Mouse (Mus musculus) forebrain, postnatal 0 days (tissue): ENCODE results near the gene Cyp1a2. TPM values are rescaled to one million over a fixed set of nuclear protein-coding genes. Genes with fewer than 3 reads are reported as not detected.
A peak's percentile ranks its signal among the peaks of the same experiment; 100 is the strongest.

ENCODE experiments used
- ATAC-seq: fragments of 200-750 bp; cut with Nextera tagmentation; 2 replicates; pipeline ENCODE4 v1.8.0; 2017; ENCODE audit warnings: mild to moderate bottlenecking, moderate library complexity
- DNase-seq: peaks from one replicate; pipeline ENCODE4 v3.0.0-alpha.2; 2015
- H3K27ac ChIP-seq: fragments of 300-500 bp; sonication (generic); 2 replicates; pipeline ENCODE4 v1.5.1; 2014; ENCODE audit warnings: low read depth, mild to moderate bottlenecking, antibody characterized with exemption, low read length, moderate library complexity, mixed read lengths
- H3K27me3 ChIP-seq: fragments of 300-500 bp; sonication (generic); 2 replicates; pipeline ENCODE4 v1.6.1; 2014; ENCODE audit warnings: mild to moderate bottlenecking, low read length, mixed read lengths; ENCODE audit not compliant: insufficient read depth
- H3K36me3 ChIP-seq: fragments of 300-500 bp; sonication (generic); 2 replicates; pipeline ENCODE4 v1.6.1; 2014; ENCODE audit warnings: mild to moderate bottlenecking, moderate library complexity; ENCODE audit not compliant: insufficient read depth
- H3K4me1 ChIP-seq: fragments of 300-500 bp; sonication (generic); 2 replicates; pipeline ENCODE4 v1.6.1; 2014; ENCODE audit warnings: antibody characterized with exemption; ENCODE audit not compliant: insufficient read depth
- H3K4me2 ChIP-seq: fragments of 300-500 bp; sonication (generic); 2 replicates; pipeline ENCODE4 v1.6.1; 2014; ENCODE audit warnings: low read depth, mild to moderate bottlenecking, moderate library complexity
- H3K4me3 ChIP-seq: fragments of 300-500 bp; sonication (generic); 2 replicates; pipeline ENCODE4 v1.5.1; 2014; ENCODE audit warnings: low read depth, low read length, mixed read lengths
- H3K9ac ChIP-seq: fragments of 300-500 bp; sonication (generic); 2 replicates; pipeline ENCODE4 v1.6.1; 2014; ENCODE audit warnings: mild to moderate bottlenecking
- H3K9me3 ChIP-seq: fragments of 300-500 bp; sonication (generic); 2 replicates; pipeline ENCODE4 v1.6.1; 2016; ENCODE audit warnings: low read length
- CTCF ChIP-seq: sonication (generic); IDR thresholded peaks from 2 replicates; pipeline ENCODE4 v1.5.1; 2016; ENCODE audit warnings: antibody characterized with exemption, control low read depth, low read depth
- WGBS: fragments of 180-500 bp; shearing (Covaris S2); extraction: QIAGEN DNeasy Blood & Tissue Kit; methylation state at CpG from one replicate; pipeline ENCODE4 v1.1.7; 2014; 5-methylcytosine and 5-hydroxymethylcytosine counted together
- polyA plus RNA-seq: library from polyadenylated mRNA; unstranded; fragments of >200 nt; fragmentation: Nextera tagmentation; extraction: Ambion mirVana; gene quantifications from 2 replicates; pipeline ENCODE4 v1.2.1, GENCODE M21; 2015
- total RNA-seq: library from RNA; depleted of rRNA; stranded (reverse); fragments of >200 nt; gene quantifications from 2 replicates; pipeline ENCODE4 v1.2.3, GENCODE M21; 2014; rRNA removed

The Cyp1a2 gene
- total RNA-seq (not detected in 2 replicates), polyA plus RNA-seq (not detected in 2 replicates)

DNA sequence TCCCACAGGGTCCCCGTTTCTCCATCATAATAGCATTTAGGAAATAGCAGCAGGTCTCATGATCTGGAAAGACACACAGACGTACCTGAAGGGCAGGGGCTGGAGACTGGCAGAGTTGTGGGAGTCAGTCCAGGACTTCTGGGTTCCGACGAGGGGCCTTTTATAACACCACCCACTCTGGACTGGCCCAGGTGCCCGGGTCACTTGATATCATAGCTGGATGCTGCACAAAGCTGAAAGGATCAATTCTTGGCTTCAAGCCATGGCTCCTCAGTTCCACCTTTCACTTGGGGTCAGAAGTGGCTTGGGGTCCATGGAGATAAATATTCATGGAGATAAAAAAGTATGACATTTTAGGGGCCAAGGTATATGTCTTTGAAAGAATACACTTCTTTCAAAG lies at the start of gene Cyp1a2:
Cyp1a2 (minus strand) TSS at position 184 of the 400 bp plus-strand sequence.
- no peak for ATAC-seq
- Histone ChIP-seq H3K4me2 (no peak within 1 kb of the TSS), H3K36me3 (no peaks in the 10 kb centered on the region), H3K9me3 (no peaks in the 10 kb centered on the region), H3K9ac (no peak within 1 kb of the TSS), H3K27me3 (no peaks in the 10 kb centered on the region), H3K27ac (no peak within 1 kb of the TSS), H3K4me3 (no peak within 1 kb of the TSS), H3K4me1 (no peaks in the 10 kb centered on the region)
- WGBS, result 81% methylated on average over 5 of the region's 5 CpGs
- TF ChIP-seq CTCF, result no peak
- no peak for DNase-seq

DNA sequence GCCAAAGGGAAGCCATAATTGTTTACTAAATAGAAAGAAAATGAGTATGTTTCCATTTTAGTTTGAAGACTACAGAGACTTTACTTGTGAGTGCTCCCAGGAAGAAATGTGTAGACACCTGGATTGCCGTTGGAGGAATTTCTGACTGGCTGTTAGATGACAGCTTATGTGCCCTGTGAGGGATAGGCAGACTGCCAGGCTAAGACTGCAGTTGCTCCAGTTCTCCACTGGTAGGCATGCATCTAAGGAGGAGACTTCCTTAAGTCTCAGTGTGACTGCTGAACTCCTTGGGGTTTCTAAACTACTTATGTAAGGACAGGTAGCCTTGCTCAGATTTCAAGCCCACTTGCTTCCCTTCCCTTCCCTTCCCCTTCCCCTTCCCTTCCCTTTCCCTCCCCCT lies 44.8 kb upstream of the Cyp1a2 start:
- no peak overlapping the region for H3K4me2 ChIP-seq
- H3K27ac ChIP-seq, result no peak overlapping the region
- no peaks in the 10 kb centered on the region for H3K4me1 ChIP-seq
- ATAC-seq (no peak), DNase-seq (no peak)
- no peak overlapping the region for H3K9ac ChIP-seq
- TF ChIP-seq CTCF, result peak; percentile 19; the same call in 1 of the 2 replicates
- no peak overlapping the region for H3K4me3 ChIP-seq
- H3K36me3 ChIP-seq, result peaks cover 21% of the 10 kb centered on the region
- 79% methylated on average over 1 of the region's 1 CpGs for WGBS
- no peaks in the 10 kb centered on the region for H3K9me3 ChIP-seq
- no peaks in the 10 kb centered on the region for H3K27me3 ChIP-seq

DNA sequence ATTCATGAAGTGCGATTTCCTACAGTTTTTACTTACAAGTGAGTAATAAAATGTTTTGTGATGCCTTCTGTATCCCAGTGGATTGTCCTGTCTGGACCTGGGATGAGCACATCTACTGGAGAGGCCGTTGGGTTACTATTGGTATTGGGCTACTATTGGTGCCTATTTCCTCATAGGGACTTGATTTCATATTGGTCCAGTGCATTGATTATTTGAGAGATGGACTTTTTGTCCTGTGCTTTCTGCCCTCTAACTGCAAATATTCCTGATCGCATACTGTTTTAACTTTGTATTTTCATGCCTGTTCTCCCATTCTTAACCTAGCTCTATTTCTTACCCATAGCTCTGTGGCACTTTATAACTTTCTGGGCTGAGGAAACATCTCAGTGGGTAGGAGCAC lies 41.2 kb upstream of the Cyp1a2 start:
- 98% methylated on average over 3 of the region's 3 CpGs for WGBS
- no peak overlapping the region for H3K4me3 ChIP-seq
- ATAC-seq (no peak), DNase-seq (no peak)
- H3K9ac ChIP-seq, result no peak overlapping the region
- no peaks in the 10 kb centered on the region for H3K9me3 ChIP-seq
- no peaks in the 10 kb centered on the region for H3K27me3 ChIP-seq
- peaks cover 17% of the 10 kb centered on the region for H3K36me3 ChIP-seq
- H3K4me1 ChIP-seq, result no peaks in the 10 kb centered on the region
- TF ChIP-seq CTCF, result no peak
- no peak overlapping the region for H3K4me2 ChIP-seq
- no peak overlapping the region for H3K27ac ChIP-seq

DNA sequence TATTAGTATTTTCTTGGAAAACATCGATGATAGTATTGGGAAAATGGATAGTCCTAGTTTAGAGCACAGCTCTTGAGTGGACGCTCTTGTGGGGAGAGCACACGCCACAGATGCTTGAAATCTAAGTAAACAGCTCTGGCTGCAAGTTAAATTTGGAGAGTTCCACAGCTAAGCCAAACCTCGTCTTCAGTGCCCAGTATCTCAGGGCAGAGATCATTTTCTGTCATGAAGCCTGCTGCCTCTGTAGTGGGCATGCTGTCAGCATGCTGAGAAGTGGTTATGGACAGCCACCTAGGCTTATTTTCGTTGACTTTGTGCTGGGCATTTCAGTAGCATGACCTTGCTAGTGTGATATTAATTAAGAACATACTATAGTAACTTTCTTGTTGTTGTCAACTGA lies 40.3 kb upstream of the Cyp1a2 start:
- ATAC-seq (no peak), DNase-seq (no peak)
- Histone ChIP-seq H3K4me3 (no peak overlapping the region), H3K4me1 (no peaks in the 10 kb centered on the region), H3K4me2 (no peak overlapping the region), H3K36me3 (peaks cover 9% of the 10 kb centered on the region; the same call in 1 of the 2 replicates), H3K27me3 (no peaks in the 10 kb centered on the region), H3K9me3 (no peaks in the 10 kb centered on the region), H3K9ac (no peak overlapping the region), H3K27ac (no peak overlapping the region)
- TF ChIP-seq CTCF, result no peak
- WGBS, result 79% methylated on average over 5 of the region's 5 CpGs

DNA sequence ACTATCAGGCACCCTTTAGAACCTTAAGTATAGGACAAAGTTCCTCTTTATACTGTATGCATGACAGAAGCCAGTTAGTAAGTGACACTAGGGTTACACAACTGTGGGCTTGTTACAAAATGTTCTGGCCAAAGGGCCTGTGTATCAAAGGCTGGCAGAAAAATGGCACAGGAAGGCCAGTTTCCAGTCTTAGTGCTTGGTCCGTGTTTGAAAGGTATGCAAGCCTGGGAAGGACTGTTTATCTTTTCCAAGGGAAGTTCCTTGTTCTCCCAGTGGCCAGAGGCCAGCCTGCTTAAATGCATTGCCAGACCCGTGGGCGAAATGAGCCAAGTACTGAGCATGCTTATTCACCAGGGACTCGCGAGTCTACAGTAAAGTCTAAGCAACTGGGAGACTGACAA lies 39.8 kb upstream of the Cyp1a2 start:
- H3K27ac ChIP-seq, result no peak overlapping the region
- no peaks in the 10 kb centered on the region for H3K9me3 ChIP-seq
- DNase-seq (peak; percentile 68), ATAC-seq (peak; percentile 60)
- peaks cover 10% of the 10 kb centered on the region; the same call in 1 of the 2 replicates for H3K36me3 ChIP-seq
- no peaks in the 10 kb centered on the region for H3K4me1 ChIP-seq
- no peak overlapping the region for H3K9ac ChIP-seq
- no peak overlapping the region for H3K4me2 ChIP-seq
- H3K4me3 ChIP-seq, result no peak overlapping the region
- no peaks in the 10 kb centered on the region for H3K27me3 ChIP-seq
- 54% methylated on average over 5 of the region's 5 CpGs for WGBS
- no peak for TF ChIP-seq CTCF

DNA sequence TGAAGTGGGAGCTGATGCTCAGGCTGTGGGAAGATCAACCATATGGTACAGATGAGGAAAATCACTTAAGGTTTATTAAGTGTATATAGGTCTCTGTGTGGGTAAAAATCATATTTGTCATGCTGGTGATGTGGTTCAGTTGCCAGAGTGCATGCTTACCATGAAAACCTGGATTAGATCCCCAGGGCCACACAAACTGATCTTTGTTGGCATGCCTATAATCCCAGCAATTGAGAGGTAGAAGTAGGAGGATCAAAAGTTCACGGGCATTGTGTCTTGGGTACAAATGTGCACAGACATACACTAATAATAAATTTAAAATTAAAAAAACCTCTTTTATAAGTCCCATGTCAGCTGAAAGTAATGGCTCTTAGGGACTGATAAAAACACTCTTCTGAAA lies 38.9 kb upstream of the Cyp1a2 start:
- 81% methylated on average over 1 of the region's 1 CpGs for WGBS
- Histone ChIP-seq H3K27ac (no peak overlapping the region), H3K4me3 (no peak overlapping the region), H3K36me3 (peaks cover 12% of the 10 kb centered on the region; the same call in 1 of the 2 replicates), H3K27me3 (no peaks in the 10 kb centered on the region), H3K9me3 (no peaks in the 10 kb centered on the region), H3K4me2 (no peak overlapping the region), H3K9ac (no peak overlapping the region), H3K4me1 (no peaks in the 10 kb centered on the region)
- ATAC-seq (no peak), DNase-seq (no peak)
- TF ChIP-seq CTCF, result no peak

DNA sequence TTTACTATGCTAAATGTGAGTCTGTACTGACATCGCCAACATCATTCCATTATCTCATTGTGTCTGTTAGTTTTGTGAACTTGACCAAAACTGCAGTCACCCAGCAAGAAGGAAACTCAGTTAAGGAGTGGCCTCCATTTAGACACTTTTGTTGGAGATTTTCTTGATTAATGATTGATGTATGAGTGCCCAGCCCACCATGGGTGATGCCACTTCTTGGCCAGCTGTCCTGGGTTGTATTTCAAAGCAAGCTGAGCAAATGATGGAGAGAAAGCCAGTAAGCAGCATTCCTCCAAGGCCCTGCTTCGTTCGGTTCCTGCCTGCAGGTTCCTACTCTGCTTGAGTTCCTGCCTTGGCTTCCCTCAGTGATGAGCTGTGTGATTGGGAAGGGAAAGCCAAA lies 37.2 kb upstream of the Cyp1a2 start:
- no peak for DNase-seq
- no peak for ATAC-seq
- Histone ChIP-seq H3K36me3 (peaks cover 20% of the 10 kb centered on the region), H3K4me3 (no peak overlapping the region), H3K27me3 (no peaks in the 10 kb centered on the region), H3K4me1 (no peaks in the 10 kb centered on the region), H3K27ac (no peak overlapping the region), H3K4me2 (no peak overlapping the region), H3K9ac (no peak overlapping the region), H3K9me3 (no peaks in the 10 kb centered on the region)
- no peak for TF ChIP-seq CTCF
- 92% methylated on average over 3 of the region's 3 CpGs for WGBS

DNA sequence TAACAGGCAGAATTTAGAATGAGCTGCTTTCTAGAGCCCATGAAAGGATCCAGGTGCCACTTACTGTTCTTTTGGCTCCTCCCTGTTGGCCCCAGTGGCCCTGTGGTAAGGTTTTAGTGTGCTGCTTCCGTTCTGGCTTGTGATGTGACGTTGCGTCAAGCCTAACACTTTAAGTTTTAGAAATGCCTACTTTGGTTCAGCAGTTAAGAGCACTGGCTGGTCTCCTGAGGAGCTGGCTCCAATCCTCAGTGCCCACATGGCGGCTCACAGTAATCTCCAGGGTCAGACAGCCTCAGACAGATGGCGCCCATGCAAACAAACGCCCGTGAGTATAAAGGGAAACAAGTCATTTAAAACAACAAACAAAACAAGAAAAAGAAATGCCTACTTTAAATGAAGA lies 34.9 kb upstream of the Cyp1a2 start:
- Histone ChIP-seq H3K36me3 (peaks cover 38% of the 10 kb centered on the region), H3K27me3 (no peaks in the 10 kb centered on the region), H3K4me3 (no peak overlapping the region), H3K27ac (no peak overlapping the region), H3K4me1 (no peaks in the 10 kb centered on the region), H3K4me2 (no peak overlapping the region), H3K9ac (no peak overlapping the region), H3K9me3 (no peaks in the 10 kb centered on the region)
- 50% methylated on average over 7 of the region's 7 CpGs for WGBS
- ATAC-seq, result no peak
- DNase-seq, result no peak
- no peak for TF ChIP-seq CTCF
